Mouse (Mus musculus): ENCODE data around the gene Gm10663.

The Gm10663 gene

GRCm38 (mm10) chr8:65074733-65075132 lies at the start of gene Gm10663:
TSS of gene Gm10663 (plus strand) at chr8:65075033.
- no peak for DNase-seq (ENCODE audit: low spot score in 2 of 2)

GRCm38 (mm10) chr8:65028959-65029686 lies 45.7 kb upstream of the Gm10663 start:
- DNase-seq (ENCODE audit: low spot score in 2 of 2): no peak

- DNase-seq (ENCODE audit: low spot score in 2 of 2): no peak
These were observed 45.1 kb upstream of the Gm10663 start for GRCm38 (mm10) chr8:65029776-65030175.

GRCm38 (mm10) chr8:65030735-65031485 lies 43.9 kb upstream of the Gm10663 start:
- DNase-seq (ENCODE audit: low spot score in 2 of 2): no peak

- DNase-seq (ENCODE audit: low spot score in 2 of 2): no peak
These were observed 42.7 kb upstream of the Gm10663 start for GRCm38 (mm10) chr8:65032107-65032506.

- no peak for DNase-seq (ENCODE audit: low spot score in 2 of 2)
These were observed 41.8 kb upstream of the Gm10663 start for GRCm38 (mm10) chr8:65033056-65033455.

GRCm38 (mm10) chr8:65034136-65034535 lies 40.7 kb upstream of the Gm10663 start:
- no peak for DNase-seq (ENCODE audit: low spot score in 2 of 2)

GRCm38 (mm10) chr8:65037117-65037533 lies 37.7 kb upstream of the Gm10663 start, which contains the start of gene Apela:
TSS of gene Apela (minus strand) at chr8:65037336.
- no peak for DNase-seq (ENCODE audit: low spot score in 2 of 2)

- no peak for DNase-seq (ENCODE audit: low spot score in 2 of 2)
These were observed 28.3 kb upstream of the Gm10663 start for GRCm38 (mm10) chr8:65046565-65046964.

- no peak for DNase-seq (ENCODE audit: low spot score in 2 of 2)
These were observed 27.6 kb upstream of the Gm10663 start for GRCm38 (mm10) chr8:65047193-65047592.

- DNase-seq (ENCODE audit: low spot score in 2 of 2): no peak
These were observed 27.0 kb upstream of the Gm10663 start for GRCm38 (mm10) chr8:65047801-65048200.

GRCm38 (mm10) chr8:65053554-65053953 lies 21.3 kb upstream of the Gm10663 start:
- DNase-seq (ENCODE audit: low spot score in 2 of 2): no peak

GRCm38 (mm10) chr8:65053968-65054367 lies 20.9 kb upstream of the Gm10663 start:
- DNase-seq (ENCODE audit: low spot score in 2 of 2): no peak

GRCm38 (mm10) chr8:65056722-65057121 lies 18.1 kb upstream of the Gm10663 start:
- DNase-seq (ENCODE audit: low spot score in 2 of 2): no peak

GRCm38 (mm10) chr8:65062195-65062594 lies 12.6 kb upstream of the Gm10663 start:
- no peak for DNase-seq (ENCODE audit: low spot score in 2 of 2)

- DNase-seq (ENCODE audit: low spot score in 2 of 2): no peak
These were observed 10.8 kb upstream of the Gm10663 start for GRCm38 (mm10) chr8:65064071-65064470.

GRCm38 (mm10) chr8:65065622-65066021 lies 9.2 kb upstream of the Gm10663 start:
- DNase-seq (ENCODE audit: low spot score in 2 of 2): no peak

- no peak for DNase-seq (ENCODE audit: low spot score in 2 of 2)
These were observed 7.8 kb upstream of the Gm10663 start for GRCm38 (mm10) chr8:65067031-65067430.

GRCm38 (mm10) chr8:65067694-65068472 lies 7.0 kb upstream of the Gm10663 start:
- DNase-seq (ENCODE audit: low spot score in 2 of 2): no peak

- no peak for DNase-seq (ENCODE audit: low spot score in 2 of 2)
These were observed 6.4 kb upstream of the Gm10663 start for GRCm38 (mm10) chr8:65068473-65068819.

GRCm38 (mm10) chr8:65070996-65071395 lies 3.8 kb upstream of the Gm10663 start:
- no peak for DNase-seq (ENCODE audit: low spot score in 2 of 2)

- DNase-seq (ENCODE audit: low spot score in 2 of 2): no peak
These were observed 5.9 kb downstream of the Gm10663 start for GRCm38 (mm10) chr8:65080731-65081130.

Data from cerebellum, postnatal 4 days (tissue).